Mouse (Mus musculus) liver, adult 2 months (tissue): ENCODE measurements around the gene Sh3gl2.

Source experiments
- CTCF ChIP-seq: fragments of 200-500 bp; IDR thresholded peaks from 2 replicates; pipeline ENCODE4 v1.5.1; 2011; ENCODE audit warnings: low read depth, low read length, control low read depth
- POLR2A ChIP-seq: fragments of 200-500 bp; IDR thresholded peaks from 2 replicates; pipeline ENCODE4 v1.6.1; 2011; ENCODE audit warnings: low read length, control low read depth; ENCODE audit not compliant: insufficient read depth; ENCODE audit errors: extremely low read depth

- no peak for TF ChIP-seq CTCF
- no peak for TF ChIP-seq POLR2A
Observed at GRCm38 (mm10) chr4:85363205-85363604, 158.3 kb downstream of the Sh3gl2 start.
